Mouse (Mus musculus) thymus, adult 2 months (tissue): ENCODE data around the gene Slxl1. TPM values are rescaled to one million over a fixed set of nuclear protein-coding genes. Genes with fewer than 3 reads are reported as not detected.
"Not testable (repeated sequence)": the region's sequence is repeated elsewhere in the genome, so short reads cannot be mapped to it uniquely, and the experiment has no call there.

Source experiments
- DNase-seq: peaks from one replicate; pipeline ENCODE4 v3.0.0; 2021
- H3K27ac ChIP-seq: fragments of 200-500 bp; 2 replicates; pipeline ENCODE4 v1.5.1; 2012; ENCODE audit warnings: low read length, control low read depth; ENCODE audit not compliant: control insufficient read depth, insufficient read depth
- H3K27me3 ChIP-seq: fragments of 200-500 bp; 2 replicates; pipeline ENCODE4 v1.6.1; 2012; ENCODE audit warnings: mild to moderate bottlenecking, low read length, moderate library complexity, mixed read lengths; ENCODE audit not compliant: control insufficient read depth, insufficient read depth
- H3K36me3 ChIP-seq: fragments of 200-500 bp; 2 replicates; pipeline ENCODE4 v1.6.1; 2012; ENCODE audit warnings: mild to moderate bottlenecking, low read length, moderate library complexity; ENCODE audit not compliant: control insufficient read depth, insufficient read depth
- H3K4me1 ChIP-seq: fragments of 200-500 bp; replicated peaks from 2 replicates; pipeline ENCODE4 v1.6.1; 2012; ENCODE audit warnings: low read length; ENCODE audit not compliant: control insufficient read depth, insufficient read depth
- H3K4me3 ChIP-seq: fragments of 200-500 bp; 2 replicates; pipeline ENCODE4 v1.5.1; 2012; ENCODE audit warnings: mild to moderate bottlenecking, low read length, control low read depth, moderate library complexity; ENCODE audit not compliant: control insufficient read depth, insufficient read depth
- WGBS: fragments of 180-500 bp; shearing (Covaris S2); methylation state at CpG from one replicate; pipeline ENCODE4 v1.1.7; 2018; 5-methylcytosine and 5-hydroxymethylcytosine counted together
- polyA plus RNA-seq: library from polyadenylated mRNA; depleted of rRNA; stranded (reverse); fragments of >200 nt; gene quantifications from 2 replicates; pipeline ENCODE4 v1.2.3, GENCODE M21; 2012; rRNA removed

The Slxl1 gene
- not detected in 2 replicates for polyA plus RNA-seq

DNA sequence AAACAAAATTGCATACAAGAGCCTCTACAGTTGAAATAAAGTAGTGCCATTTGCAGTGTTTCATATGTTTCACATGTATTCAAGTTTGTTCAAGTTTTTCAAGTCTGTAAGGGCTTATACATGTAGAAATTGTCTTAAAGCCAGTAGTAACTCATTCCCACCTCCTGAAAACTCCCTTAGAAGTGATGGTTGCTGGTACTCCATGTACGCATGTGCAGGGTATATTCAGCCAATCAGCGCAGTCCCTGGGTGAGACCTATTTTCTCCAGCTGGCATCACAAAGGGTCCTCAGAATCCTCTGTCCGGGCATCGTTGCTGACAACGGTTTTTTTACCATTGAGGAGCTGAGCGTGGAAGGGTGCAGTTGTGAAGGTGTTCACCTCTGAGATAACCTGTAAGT is at the start of gene Slxl1:
Gene Slxl1 (plus strand): TSS at position 301 of the 400 bp plus-strand sequence.
- not testable (repeated sequence) for DNase-seq, H3K4me1 ChIP-seq, H3K36me3 ChIP-seq, H3K4me3 ChIP-seq, H3K27ac ChIP-seq, H3K27me3 ChIP-seq
- no CpG with 5 or more reads among the region's 6 CpGs for WGBS
